Mouse (Mus musculus) adrenal gland, postnatal 36 days (tissue): ENCODE measurements at regions not wholly inside any gene's neighbourhood (a gene's known extent, or its start where the extent isn't known, plus 50 kb on each side); places are given as distances from the start of the nearest gene placed in this dataset.

Source experiments
- DNase-seq, 2 experiments: peaks; one replicate each; pipeline ENCODE4 v3.0.0; 2021; ENCODE audit warnings: mixed read lengths in 1 of 2

GRCm38 (mm10) chr8:115626396-115627136, 81.0 kb downstream of the Maf start:
- DNase-seq = no peak

GRCm38 (mm10) chr8:115625072-115625471, 82.5 kb downstream of the Maf start:
- no peak for DNase-seq

DNA sequence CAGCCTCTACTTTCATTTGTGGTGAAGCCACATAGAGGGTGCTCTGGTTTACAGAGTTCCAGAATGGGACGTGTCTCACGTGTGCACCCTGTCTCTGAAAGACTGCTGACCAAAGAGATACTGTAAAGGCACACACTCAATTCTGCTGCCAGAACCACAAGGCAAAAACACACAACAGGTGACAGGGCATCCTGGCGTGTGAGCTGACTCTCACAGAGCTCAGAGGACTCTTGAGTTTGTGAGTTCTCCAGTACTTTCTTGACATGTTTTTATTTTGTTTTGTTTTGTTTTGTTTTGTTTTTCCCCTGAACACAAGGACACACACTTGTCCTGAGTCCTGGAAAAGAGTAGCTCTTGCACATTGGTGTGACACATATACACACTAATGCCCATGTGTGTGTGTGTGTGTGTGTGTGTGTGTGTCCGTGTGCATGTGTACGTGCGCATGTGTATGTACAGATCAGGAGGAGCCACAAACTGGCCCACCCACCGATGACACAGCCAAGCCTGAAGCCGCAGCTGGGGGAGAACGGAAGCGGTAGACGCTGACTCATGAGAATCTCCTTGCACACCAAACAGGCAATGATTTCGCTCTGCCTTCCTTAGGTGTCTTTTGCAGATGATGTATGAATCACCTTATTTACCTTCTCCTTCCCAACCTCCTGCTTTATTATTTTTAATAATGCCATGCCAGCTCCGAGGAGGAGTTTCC, 89.4 kb downstream of the Maf start:
- peak; percentile 36 to 44 for DNase-seq

GRCm38 (mm10) chr8:115616871-115617605, 90.6 kb downstream of the Maf start:
- peak in 1 of 2 experiments; percentile 22 for DNase-seq

- peak in 1 of 2 experiments; percentile 13 for DNase-seq
Observed at GRCm38 (mm10) chr8:115613946-115614584, 93.5 kb downstream of the Maf start.

DNA sequence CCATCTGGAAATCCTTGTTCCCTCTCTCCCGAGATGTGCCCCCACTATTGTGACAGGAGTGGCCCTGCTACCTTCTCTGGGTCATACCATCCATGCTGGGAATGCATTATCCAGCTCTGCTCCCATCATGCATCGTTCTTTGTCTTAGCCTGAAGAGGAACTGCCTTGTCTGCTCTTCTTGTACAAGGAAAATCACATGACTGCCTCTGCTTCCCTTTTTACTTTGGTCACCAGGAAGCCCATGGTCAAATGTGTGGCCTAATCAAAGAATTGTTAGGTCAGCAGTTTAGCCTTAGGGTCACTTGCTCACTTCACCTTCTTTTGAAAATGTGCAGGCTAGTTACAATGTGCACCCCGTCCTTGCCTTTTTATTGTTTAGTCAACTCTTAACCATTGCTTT, 95.5 kb downstream of the Maf start:
- no peak for DNase-seq

DNA sequence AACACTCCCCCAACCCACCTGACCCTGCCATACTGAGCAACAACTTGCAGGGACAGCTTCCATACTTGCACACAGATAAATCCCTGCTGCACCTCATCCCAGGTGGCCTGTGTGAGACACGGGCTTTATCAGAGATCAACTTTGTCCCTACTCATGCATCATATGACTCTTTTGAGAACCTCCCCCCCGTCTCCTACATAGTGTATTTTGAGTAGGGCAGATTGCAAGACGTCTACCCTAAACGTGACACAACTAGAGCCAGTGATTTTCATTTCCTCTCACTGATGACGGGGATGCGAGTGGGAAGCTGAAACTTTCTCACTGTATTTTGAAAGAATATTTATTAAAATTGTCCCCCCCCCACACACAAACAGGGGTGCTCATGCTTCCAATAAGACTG, 107.8 kb downstream of the Maf start:
- DNase-seq = no peak

GRCm38 (mm10) chr8:115597226-115597953, 110.2 kb downstream of the Maf start:
- DNase-seq = peak in 1 of 2 experiments; percentile 13

- DNase-seq = no peak
Observed at GRCm38 (mm10) chr8:115589721-115590120, 117.9 kb downstream of the Maf start.

GRCm38 (mm10) chr8:115589076-115589475, 118.5 kb downstream of the Maf start:
- DNase-seq = no peak

- no peak for DNase-seq
Observed at GRCm38 (mm10) chr8:115584311-115584907, 123.2 kb downstream of the Maf start.

GRCm38 (mm10) chr8:115583221-115583620, 124.4 kb downstream of the Maf start:
- DNase-seq = no peak

GRCm38 (mm10) chr8:115581940-115582517, 125.6 kb downstream of the Maf start:
- no peak for DNase-seq

DNA sequence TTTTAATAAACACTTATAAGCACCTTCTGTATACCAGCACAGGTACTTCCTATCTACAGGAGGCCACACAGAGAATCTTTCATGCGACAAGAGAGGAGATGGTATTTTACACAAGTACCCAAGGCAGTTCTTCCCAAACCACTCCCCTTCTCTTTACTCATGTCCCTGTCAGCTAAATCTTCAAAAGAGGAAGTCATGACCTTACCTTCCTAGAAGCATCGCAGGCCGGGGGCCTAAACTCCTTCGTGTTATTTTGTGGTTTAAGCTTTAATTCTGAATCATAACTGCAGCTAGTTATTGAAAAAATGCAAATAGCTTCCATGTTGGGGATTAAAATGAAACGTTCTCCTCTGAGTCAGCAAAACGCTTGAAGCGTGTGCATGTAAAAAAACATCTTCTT, 139.2 kb downstream of the Maf start:
- DNase-seq = no peak

DNA sequence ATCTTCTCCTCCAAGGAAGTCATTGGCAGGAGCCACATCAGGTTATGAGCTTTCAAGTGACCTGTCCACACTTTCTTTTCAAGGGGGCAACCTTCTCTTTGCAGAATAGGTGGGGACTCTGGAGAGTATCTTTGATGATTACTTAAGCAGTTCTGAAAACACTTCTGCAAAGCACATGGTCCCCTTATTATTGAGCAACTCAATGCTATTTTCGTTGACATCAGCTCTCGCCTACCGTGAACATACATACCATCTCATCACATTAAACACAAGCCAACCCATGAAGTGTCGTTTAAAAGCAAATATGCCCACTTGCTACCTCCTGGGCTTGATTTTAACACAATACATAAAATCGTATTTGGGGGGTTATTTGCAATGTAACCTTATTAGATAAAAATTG, 141.8 kb downstream of the Maf start:
- DNase-seq = no peak

DNA sequence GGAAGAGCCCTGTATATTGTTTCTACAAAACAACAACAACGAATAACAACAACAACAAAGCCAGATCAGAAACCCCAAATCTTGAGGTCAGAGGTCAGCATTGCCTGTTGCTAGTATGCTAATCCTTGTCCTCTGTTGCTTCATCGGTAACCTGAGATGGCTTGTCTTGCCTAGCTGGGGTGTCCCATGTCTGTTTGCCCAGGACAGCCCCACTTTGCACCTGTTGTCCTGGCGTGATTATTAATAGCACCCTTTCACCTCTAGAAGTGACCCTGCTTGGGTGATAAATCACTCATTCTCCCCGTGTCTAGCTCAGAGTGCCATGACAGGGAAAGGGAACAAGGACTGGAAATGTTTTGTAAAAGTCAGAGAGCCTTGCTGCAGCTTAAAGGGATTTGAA, 145.2 kb downstream of the Maf start:
- no peak for DNase-seq

DNA sequence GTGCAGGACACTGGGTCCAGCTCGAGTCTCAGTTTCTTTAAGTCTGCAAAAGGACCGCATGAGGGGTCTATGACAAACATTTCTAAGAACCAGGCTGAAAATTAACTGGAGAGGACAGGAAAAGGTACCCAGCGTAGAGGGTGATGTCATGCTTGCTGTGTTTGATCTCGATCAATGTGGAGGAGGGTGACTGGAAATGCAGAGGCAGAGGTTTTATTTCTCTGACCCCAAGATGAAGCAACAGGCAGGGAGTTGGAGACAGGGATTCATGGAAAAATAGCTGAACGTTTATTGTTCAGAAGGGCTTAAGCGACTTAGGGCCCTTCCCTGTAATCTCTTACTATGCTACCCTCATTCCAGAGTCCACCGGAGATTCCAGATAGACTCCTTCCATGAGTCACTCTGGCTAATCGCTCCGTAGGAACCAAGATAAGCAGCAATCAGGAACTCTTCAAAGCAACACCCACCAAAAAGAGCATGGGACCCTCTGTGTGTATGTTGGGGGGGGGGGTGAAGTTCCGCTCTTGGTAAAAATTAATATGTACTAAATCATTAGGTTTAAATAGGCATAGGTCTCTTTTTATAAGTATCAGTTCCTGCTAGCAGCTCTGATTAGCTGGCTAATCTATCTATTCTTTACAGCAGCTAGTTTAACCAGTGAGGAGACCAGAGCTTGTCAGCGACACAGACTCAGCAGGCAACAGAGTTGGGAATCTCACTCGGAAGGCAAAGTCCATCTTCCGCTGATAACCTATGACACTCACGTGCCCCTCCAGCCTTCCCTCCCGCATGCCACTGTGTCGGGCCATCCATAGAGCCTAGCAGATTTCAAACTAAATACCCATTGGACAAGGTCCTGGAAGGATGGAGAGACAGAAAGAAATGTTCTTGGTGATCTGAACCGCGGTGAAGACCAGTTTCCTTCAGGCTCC, 146.3 kb downstream of the Maf start:
- no peak for DNase-seq

DNA sequence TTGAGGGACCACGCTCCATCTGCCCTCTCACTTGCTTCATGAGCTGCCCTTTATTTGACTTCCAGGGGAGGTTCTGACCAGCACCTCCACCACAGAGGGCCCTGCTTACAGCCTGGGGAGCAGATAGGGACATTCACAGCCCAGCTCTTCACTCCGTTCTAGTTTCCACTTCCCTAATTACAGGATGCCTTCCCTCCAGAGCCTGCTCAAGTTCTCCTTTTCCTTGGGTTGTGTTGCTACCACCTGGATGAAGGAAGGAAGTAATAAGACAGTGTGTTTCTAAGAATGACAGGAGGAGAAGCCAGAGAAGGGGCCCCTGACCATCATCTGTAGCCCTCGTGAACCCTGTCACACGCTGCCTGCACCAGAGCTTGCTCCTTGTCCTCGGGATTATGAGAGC, 152.1 kb downstream of the Maf start:
- no peak for DNase-seq

DNA sequence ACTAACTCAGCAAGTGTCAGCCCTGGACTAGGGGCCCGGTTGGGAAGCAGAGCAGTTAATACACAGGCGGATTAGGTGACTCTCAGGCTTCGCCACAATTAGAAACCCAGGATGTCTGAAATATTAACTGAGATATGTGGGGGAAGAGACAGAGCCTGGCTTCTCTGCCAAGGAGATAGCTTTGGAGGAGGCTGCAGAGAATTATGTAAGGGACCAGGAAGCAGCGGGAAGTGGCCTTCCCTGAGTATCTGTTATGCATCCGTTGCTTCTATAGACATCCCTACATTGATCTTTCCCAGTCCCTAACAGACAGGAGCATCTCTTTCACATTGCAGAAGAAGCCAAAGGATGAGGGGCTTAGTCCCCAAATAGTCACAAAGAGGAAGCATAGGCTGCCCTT, 153.4 kb downstream of the Maf start:
- DNase-seq = no peak

DNA sequence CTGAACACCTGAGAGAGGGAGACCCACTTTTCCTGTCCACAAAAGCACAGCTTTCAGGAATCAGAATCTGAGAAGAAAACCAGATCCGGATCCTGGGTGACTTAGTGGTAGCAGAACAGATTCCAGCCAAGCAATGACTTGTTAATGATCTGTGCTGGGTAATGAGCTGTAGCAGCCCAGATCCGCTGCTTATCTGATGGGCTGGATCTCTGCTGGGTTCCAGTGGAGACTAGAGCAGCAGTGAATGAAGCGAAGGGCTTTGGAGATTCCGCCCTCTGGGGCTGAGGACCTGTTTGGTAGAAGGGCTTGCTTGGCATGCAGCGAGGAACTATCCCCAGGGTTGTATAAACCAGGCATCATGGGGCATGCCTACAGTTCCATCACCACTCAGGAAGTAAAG, 156.3 kb downstream of the Maf start:
- no peak for DNase-seq
